Mouse (Mus musculus): ENCODE measurements around the gene Iqgap2.

GRCm38 (mm10) chr13:95591606-95592005 is 300.1 kb downstream of the Iqgap2 start:
- TF ChIP-seq MYC (IDR thresholded peaks at IDR 0.05; ENCODE audit: low read depth, low read length) (no peak), JUND (IDR thresholded peaks at IDR 0.05; ENCODE audit: low read depth, low read length) (no peak), POLR2A (IDR thresholded peaks at IDR 0.05; ENCODE audit: control insufficient read depth in 1 of 2, insufficient read depth in 1 of 2, low read depth in 1 of 2, low read length in 2 of 2, poor library complexity in 1 of 2) (no peak), CTCF (IDR thresholded peaks at IDR 0.05 in 2 of 3, conservative IDR thresholded peaks at IDR 0.05 in 1 of 3; ENCODE audit: control insufficient read depth in 1 of 3, insufficient read depth in 1 of 3, low read depth in 2 of 3, low read length in 3 of 3, poor library complexity in 1 of 3, severe bottlenecking in 1 of 3) (no peak)
